Mouse (Mus musculus): Measurements from ENCODE around the gene Ly6g6d.

Gene Ly6g6d

DNA sequence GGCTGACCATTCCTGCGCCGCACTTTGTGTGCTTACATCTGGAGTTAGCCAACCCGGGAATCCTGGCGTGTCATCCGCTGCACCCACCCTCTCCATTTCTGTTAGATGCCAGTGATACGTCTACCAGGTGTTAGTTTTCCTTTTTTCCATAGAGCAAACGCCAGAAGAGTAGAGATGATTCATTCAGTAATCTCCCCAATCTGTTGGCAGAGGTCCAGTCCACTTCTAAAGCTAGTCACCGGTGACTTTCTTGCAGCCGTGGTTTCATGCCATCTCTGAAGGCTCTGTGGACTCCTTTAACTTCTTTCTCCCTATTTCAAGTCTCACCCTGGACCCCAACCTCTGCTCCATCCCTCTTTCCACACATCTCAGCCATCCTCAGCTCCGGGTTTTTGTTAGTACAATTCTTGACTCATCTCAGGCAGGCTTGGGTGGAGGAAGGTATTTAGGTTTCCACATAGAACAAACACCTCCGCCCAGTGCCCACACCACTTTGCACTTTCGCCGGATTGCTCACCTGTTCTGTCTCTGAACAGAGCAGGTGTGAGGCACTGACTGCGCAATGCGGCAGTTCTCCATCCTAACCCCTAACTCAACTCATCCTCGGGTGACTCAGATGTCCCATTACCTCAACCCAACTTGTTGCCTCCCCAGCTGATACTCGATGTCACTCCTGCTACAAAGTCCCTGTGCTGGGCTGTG is 9.5 kb downstream of the Ly6g6d start:
- DNase-seq (ENCODE audit: low spot score), result peak; percentile 58

DNA sequence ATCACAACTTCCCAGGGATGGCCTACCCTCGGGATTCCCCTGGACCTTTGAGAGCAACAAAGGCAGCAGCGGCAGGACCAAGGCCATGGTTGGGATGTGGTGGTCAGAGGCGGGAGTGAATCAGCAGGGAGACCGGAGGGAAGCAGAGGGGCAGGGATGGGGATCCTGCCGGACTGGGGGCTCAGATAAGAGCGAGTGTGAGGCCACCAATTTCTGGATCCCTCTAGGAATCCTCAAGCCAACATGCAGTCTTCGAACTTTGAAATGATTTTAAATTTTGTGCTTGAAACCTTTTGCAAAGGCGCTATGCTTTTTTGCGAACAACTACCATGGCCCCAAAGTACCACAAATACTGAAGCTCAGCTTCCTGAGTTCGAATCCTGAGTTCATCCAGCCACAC is 11.8 kb downstream of the Ly6g6d start, which contains the start of gene Mpig6b:
Gene Mpig6b, minus strand, starts transcription at position 101 of the 400 bp plus-strand sequence.
- DNase-seq (ENCODE audit: low spot score), result no peak

DNA sequence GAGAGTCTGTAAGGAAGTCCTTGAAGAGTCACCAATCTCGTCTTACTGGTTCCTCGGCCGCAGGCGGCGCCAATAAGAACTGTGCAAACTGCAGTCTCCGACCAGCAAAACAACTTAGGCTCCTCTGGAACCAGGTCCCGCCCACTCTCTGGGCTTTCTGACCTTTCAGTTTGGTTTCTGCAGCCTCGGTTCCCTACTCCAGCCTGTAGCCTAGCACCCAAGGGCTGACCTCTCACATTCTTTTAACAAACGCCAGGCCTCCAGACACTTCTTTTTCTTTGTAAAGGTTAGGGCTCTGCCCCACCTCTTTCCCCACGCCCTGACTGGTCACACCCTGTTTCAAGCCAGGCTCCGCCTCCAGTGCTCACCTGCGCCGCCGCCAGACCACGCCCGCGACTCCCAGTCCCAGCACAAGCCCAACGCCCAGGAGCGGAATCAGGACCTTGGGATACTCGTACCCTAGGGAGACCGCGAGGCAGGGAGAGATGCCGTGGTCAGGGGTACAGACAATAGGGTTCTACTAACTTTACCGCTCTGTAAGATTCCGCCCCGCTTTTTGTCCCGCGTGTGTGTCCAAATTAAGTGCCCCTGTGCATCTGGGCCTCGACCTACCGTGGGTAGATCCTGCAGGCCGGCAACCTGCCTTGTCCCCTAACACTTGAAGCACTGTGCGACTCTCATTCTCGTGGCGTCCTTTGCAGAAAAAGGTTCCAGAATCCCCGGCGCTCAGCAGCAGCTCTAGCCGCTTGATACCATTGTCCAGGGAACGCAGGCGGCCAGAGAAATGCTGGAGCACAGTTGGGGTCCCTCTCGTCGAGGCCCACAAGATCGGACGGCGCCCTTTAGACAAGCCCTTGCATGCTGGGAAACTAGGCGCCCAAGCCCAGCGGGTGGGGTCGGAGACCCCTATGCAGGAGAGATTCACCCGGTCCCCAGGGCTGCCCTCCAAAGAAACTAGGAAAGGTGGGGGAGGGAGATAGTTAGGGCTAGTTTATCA is 12.6 kb downstream of the Ly6g6d start, which contains the start of gene Ly6g6c:
Gene Ly6g6c, plus strand, starts transcription at position 438 of the 997 bp plus-strand sequence.
- peak; percentile 86 for DNase-seq (ENCODE audit: low spot score)

DNA sequence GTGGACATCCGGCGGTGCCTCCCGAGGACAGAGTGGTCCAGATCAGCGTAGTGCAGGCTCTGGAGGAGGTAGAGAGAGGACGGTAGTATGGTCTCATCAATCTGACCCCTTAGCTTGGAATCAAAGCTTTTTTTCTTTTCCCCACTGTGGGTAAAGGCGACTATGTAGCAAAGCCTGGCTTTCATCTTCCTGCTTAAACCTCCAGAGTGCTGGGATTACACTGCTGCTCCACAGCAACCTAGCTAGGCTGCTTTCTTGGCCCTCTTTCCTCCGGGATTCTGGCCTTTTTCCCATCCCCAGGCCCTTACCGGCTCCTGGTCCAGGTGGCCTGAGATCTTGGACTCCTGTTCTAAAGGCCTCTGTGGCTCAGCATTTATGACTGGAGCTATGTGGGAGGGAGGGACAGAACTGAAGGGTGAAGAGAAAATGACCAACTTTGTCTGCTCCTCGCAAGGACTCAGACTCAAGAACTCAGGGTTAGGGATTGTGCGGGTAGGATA is 13.4 kb downstream of the Ly6g6d start:
- no peak for DNase-seq (ENCODE audit: low spot score)

DNA sequence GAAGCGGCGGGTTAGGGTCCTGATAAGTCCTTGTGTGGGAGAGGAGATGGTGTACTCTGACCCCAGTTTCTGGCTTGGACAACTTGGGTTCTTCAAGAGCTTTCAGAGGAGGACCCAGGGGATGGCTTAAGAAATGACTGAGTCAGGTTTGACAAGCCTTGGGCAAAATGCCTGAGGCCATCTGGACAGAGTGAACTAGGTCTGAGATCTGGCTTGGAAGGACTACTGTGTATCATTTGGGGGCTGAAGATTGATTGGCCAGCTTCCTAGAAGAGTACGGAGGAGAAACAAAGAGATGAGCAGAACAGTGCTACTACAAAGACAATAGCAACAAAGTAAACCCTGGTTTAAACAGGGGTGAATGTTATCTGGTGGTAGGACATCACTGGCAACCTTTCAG is 14.4 kb downstream of the Ly6g6d start:
- DNase-seq (ENCODE audit: low spot score), result no peak

DNA sequence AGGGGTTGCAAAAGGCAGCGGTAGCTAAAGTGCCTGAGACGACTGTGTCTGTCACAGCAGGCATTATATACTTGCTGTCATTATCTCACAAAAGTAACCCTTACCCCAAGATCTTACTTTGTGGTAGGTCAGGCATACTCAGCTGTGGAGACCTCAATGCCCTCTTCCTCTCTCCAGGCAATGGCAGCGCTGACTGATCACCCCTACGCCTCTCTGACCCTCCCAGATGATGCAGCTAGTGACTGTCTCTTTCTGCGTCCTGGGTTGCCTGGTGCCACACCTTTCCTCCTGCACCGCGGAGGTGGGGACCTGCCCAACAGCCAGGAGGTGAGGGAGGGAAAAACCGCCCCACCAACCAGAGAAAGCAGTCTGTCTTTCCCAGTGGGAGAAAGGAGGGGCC is 16.6 kb downstream of the Ly6g6d start:
- DNase-seq (ENCODE audit: low spot score), result no peak

DNA sequence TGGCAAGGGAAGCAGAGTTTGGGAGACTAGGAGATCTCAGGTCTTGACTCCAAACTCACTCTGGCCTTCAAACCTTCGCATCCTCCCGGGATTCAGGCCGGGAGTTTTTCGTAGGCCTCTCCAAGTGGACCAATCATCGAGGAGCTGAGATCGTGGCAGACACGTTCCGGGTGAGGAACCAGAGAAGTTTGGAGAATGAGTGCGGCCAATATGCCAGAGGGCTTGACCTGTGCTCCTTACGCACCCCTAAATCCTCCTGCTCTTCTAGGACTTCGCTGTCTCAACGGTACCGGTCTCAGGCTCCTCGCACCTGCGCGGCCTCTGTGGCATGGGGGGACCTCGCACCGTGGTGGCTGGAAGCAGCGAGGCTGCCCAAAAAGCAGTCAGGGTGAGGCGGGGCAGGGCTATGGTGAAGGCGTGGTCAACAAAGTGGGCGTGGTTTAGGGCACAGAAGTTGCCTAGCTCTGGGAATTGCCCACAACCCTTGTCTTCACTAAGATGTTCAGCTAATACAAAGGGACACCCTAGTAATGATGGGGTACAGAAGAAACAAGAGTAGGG is 17.0 kb downstream of the Ly6g6d start:
- DNase-seq (ENCODE audit: low spot score), result peak; percentile 47

DNA sequence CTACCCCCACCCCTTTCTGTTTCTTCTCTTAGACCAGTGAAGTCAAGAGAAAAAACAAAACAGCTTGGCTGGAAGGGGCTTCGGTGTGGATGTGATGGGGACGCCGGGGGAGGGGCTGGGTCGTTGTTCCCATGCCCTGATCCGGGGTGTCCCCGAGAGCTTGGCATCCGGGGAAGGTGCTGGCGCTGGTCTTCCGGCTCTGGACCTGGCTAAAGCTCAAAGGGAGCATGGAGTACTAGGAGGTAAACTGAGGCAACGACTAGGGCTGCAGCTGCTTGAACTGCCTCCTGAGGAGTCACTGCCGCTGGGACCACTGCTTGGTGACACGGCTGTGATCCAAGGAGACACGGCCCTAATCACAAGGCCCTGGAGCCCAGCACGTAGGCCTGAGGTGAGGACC is 17.8 kb downstream of the Ly6g6d start:
- DNase-seq (ENCODE audit: low spot score), result no peak

DNA sequence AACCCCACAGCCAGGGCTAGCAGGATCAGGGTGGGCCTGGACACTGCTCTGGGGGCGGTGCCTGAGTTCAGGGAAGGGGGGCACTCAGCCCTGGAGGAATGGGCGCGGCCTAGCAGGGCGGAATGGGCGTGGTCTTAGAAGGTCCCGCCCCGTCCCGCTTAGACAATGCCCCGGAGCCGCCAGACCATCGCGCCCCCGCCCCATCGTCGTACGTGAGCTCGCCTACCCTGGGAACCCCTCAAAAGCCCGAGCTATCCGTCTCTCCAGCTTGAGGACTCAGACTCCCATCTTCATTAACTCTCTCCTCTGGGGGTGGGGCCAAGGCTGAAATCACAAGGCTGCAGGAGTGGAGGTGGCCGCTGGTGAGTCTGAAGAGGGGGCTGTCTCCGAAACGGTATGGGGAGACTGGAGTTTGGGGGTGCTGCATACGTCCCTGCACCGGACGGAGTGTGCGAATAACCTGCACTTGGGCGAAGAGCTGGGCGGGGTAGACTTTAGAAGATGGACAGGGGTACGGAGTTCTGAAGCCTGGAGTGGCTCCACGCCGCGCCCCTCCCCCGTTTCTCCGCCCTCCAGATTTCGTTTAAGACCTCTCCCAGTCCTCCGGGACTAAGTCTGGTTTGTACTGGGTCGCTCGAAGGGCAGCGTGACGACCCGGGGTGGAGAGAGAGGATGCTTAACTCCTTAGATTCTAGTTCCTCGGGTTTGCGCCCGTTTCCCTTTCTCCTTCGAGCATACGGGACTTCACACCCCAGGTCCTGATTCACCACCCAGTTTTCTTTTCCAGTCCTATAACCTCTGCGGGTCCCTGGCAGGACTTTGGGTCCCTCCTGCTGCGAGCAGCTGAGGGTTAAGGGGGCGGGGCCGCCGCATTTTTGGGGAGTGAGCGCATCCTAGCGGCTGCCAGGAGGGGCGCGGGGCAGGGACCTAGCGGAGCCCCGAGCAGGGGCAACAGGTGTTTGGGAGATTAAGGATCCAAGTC is 18.7 kb downstream of the Ly6g6d start, which contains the start of gene Ddah2:
Gene Ddah2, plus strand, starts transcription at position 125 of the 982 bp plus-strand sequence.
- peak; percentile 91 for DNase-seq (ENCODE audit: low spot score)

DNA sequence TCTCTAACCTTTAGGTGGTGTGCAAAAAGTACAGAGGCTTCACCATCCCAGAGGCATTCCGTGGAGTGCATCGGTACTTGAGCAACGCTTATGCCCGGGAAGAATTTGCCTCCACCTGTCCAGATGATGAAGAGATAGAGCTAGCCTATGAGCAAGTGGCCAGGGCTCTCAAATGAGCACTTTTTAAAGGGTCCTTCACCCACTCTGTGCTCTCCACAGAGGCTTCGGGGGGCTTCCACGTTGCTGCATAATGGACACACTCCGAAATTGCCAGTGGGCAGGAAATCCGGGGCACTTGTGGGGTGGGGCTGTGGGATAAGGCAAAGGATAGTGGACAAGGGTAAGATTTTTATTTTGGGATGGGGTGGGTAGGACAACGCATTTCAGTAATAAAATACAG is 19.5 kb downstream of the Ly6g6d start:
- DNase-seq (ENCODE audit: low spot score), result no peak

DNA sequence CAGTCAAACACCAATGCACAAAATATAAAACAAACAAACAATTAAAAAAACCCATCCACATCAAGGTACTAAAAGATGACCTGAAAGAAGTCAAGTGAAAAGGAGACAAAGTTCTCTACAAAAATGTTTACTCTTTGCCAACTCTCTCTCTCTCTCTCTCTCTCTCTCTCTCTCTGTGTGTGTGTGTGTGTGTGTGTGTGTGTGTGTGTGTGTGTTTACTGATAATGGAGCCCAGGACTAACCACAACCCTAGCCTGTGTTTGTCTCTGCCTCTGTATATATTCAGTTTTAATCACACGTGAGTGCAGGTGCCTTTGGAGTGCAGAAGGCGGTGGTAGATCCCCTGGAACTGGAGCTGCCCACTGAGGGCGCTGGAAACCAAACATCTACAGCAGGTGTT is 20.8 kb downstream of the Ly6g6d start:
- no peak for DNase-seq (ENCODE audit: low spot score)

DNA sequence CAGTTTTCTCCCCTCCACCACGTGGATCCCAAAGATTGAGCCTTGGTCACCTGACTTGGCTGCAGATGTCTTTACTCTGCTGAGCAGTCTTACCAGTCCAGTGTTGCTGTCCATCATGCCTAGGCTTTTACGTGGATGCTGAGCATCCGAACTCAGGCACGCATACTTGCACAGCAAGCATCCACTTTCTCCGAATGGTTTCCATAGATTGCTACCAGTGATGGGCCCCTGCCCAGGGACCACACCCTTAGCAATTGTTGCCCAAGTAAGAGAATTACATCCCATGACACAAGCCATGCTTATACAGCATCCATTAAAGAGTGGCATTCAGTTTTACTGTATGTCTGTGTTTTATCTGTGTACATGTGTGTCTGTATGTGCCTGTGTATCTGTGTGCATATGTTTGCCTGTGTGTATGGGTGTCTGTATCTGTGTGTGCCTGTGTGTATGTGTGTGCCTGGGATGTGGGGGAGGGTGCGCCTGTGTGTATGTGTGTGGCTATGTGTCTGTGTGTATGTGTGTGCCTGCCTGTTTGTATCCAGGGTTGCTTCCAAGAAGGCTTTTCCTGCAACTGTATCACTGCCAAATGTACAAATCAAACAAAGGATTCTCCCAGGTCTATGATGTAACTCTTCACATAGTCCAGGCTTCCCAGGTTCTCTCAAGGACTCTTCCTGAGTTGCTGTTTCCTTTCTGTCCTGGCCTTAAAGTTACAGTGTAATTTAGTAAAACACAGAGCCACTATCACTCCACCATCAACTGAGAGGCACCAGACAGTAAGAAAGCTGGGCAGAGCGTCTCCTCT is 22.0 kb downstream of the Ly6g6d start:
- DNase-seq (ENCODE audit: low spot score), result no peak

DNA sequence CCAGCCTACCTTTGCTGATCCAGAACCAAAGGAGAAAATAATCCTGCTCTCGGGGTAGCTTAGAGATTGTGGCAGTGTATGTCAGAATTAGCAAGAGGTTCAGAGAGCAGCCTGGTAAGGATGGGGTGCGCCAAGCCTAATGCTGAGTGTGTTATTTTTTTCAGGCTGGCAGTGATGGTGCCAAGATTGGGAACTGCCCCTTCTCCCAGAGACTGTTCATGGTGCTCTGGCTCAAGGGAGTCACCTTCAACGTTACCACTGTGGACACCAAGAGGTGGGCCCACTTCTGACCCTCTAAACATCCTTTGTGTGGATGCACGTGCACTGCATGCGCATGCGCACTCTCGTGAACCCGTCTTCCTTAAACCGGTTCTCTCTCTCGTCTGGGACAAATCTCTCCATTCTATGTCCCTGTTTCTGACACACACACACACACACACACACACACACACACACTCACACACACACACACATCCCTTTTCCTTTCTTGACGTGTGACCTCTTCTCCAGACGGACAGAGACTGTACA is 25.5 kb downstream of the Ly6g6d start:
- DNase-seq (ENCODE audit: low spot score), result no peak

DNA sequence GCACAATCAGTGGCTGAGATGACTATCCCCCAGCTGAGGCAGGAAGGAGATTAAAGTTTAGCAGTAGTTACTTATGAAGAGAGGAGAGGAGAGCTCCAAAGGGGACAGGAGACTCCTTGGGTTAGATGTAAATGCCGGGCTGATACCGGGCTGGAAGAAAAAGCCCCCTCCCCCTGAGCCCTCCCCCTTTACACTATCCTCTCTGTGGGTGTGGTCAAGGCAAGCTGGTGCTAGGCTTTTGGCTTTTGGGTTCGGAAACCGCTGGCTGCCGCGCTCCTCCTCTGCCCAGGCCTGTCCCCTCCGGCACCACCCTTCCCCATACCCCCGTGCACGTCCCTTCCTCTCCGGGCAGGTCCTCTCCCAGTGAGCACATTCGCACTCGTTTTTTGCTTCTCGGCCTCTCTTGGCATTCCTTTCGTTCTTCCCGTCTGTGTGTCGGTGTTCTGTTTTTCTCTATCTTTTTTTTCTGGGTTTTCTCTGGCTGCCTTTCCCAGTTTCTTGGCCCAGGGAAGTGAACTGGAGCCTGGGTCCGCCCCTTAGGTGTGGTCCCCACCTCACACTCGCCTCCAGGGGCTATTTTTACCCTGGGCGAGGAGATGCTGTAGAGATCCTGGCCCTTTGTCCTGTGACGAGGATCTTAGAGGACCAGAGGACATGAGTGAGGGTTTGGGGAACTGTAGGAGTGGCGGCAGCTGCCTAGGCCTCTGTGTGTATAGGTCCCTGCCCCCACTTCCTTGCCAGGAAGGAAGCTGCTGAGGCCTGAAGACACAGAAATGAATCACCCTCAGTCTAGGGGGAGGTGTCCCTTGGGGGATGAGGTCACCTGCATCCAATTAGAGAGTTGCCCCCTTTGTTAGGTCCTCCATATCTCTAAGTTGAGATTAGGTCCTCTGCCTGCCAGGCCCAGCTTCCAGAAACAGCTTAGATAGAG is 26.4 kb downstream of the Ly6g6d start:
- peak; percentile 79 for DNase-seq (ENCODE audit: low spot score)

DNA sequence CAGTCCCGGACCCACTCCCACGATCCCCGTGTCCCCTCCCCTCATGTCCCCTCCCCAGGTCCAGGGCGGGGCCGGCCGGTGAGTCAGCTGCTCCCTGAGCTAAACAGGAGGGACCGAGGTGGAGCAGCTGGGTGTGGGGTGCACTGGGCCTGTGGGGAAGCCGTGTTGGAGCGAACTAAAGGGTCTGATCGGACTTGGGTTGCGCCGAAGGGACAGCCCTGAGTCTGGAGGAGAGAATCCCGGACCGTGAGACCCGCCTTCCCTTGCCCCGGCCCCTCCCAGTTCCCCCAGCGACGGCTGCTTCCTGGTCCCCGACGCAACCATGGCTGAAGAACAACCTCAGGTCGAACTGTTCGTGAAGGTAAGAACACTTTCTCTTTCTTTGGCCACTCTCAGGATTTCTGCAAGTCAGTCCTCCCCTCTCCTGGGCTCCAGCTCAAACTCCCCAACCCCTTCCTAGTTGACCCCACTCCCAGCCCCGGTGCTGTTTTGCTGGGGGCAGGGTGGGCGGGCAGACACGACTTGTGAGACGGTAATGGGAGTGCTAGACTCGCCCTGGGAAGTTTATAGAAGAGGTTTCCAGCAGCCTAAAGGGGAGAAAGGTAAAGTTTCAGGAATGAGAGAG is 27.6 kb downstream of the Ly6g6d start:
- peak; percentile 83 for DNase-seq (ENCODE audit: low spot score)

DNA sequence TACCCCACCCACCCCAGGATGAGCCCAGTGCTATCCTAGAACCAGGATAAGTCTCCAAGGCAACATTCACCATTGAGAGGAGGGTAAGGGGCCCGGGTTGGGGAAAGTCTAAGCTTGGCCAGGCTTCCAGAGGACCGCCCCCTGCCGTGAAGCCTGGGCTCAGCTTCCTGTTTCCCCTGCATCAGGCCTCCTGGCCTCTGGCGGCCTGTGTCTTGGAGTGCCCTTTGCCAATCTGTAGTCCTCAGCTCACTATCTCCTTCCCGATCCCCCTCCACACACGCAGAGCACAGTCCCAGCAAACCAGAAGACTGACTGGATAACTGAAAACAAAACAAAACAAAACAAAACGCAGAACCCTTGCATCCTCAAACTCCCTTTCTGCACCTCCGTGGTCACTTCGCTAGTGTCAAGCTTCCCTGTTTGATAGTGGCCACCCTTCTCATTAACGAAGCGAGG is 28.3 kb downstream of the Ly6g6d start, which contains the start of gene Clic1:
Gene Clic1, plus strand, starts transcription at position 406 of the 456 bp plus-strand sequence.
- DNase-seq (ENCODE audit: low spot score), result peak; percentile 56

DNA sequence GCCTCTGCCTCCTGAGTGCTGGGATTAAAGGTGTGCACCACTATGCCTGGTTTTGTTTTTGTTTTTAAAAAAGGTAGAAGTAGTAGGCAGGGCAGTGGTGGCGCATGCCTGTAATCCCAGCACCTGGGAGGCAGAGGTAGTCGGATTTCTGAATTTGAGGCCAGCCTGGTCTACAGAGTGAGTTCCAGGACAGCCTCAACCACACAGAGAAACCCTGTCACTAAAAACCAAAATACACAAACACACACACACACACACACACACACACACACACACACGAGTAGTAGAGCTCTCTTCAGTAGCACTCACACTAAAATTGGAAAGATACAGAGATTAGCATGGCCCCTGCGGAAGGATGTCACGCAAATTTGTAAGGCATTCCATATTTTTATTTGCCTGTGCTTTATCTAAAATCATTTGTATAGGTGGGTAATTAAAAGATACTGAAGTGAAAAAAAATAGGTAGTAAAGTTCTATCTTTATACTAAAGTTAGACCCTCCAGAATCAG is 28.9 kb downstream of the Ly6g6d start:
- DNase-seq (ENCODE audit: low spot score), result no peak

Data from urinary bladder, postnatal 14 days (tissue).